Mouse (Mus musculus) heart, postnatal 0 days (tissue): ENCODE results near the gene Ick.

Source experiments
- CTCF ChIP-seq: IDR thresholded peaks from 2 replicates; pipeline ENCODE4 v1.5.1; 2016; ENCODE audit warnings: antibody characterized with exemption, control low read depth, low read depth
- EP300 ChIP-seq: IDR thresholded peaks from 2 replicates; pipeline ENCODE4 v1.6.1; 2016; ENCODE audit warnings: antibody characterized with exemption, low read depth

DNA sequence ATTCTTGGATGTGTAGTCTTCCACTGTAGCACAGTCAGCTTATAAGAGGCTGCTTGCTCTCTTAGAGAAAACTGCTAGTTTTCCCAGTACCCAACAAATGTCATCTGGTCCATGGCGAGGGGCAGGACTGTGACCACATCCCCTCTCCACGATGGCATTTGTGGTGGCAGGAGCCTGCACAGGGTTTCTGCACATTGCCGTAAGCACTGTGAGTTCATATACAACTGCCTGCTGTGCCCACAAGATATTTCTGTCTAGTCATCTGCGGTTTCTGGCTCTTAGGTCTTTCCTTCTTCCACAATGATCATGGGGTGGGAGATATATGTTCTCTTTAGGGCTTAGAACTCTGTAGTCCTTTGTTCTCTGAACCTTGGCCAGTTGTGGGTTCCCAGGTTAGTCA, 37.4 kb upstream of the Ick start:
- TF ChIP-seq CTCF (no peak), EP300 (no peak)
